Mouse (Mus musculus) layer of hippocampus, adult 9-11 months (tissue): ENCODE results near the gene Tmem151b.

Experiments
- DNase-seq: peaks from one replicate; pipeline ENCODE4 v3.0.0; 2022

The Tmem151b gene

DNA sequence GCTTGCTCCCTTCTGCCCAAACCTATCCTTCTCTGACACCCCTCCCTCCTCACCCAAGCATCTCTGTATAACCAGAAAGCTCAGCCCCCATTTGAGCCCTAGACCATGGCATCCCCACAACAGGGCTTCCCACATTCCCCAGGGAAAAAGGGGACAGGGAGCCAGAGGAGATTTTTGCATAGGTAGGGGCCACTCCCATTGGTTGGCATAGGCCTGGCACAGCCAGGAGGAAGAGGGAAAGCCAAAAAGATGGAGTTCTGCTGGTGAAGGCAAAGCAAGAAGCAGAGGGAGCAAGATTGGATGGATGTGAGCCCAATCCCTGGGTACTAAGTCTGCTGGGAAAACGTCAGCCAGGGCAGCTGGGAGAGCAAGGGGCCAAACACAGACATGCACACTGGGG, 6.4 kb downstream of the Tmem151b start:
- DNase-seq, result no peak

DNA sequence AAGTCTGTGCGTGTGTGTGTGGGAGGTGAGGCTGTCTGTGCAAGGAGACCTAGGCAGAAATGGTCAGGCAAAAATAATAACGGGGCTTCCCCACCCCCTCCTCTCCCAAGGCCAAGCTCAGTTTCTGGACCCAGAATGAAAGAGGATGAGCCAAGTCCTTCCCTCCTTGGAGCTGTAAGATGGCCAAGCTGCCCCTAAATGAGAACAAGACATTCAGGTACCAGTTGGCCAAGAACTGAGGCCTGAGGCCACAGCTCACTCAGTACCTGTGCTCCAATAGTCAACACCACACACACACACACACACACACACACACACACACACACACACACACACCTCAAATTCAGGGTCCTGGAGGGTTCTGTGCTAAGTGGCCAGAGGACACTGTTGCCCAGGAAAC, 6.8 kb downstream of the Tmem151b start:
- DNase-seq, result no peak

GRCm38 (mm10) chr17:45542129-45542528, 7.3 kb downstream of the Tmem151b start:
- no peak for DNase-seq

DNA sequence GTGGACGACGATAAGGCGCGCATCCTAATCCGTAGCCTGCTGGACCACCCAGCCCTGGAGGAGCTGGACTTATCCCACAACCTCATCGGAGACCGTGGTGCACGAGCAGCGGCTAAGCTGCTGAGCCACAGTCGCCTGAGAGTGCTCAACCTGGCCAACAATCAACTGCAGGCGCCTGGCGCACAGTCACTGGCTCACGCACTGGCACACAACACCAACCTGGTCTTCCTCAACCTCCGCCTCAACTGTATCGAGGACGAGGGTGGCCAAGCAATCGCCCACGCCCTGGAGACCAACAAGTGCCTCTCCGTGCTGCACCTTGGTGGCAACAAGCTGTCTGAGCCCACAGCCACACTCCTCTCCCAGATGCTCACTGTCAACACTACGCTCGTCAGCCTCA, 9.8 kb downstream of the Tmem151b start:
- DNase-seq, result no peak

- DNase-seq, result no peak
Observed at GRCm38 (mm10) chr17:45538394-45538793, 11.1 kb downstream of the Tmem151b start.

GRCm38 (mm10) chr17:45536264-45536663, 13.2 kb downstream of the Tmem151b start:
- DNase-seq, result no peak

DNA sequence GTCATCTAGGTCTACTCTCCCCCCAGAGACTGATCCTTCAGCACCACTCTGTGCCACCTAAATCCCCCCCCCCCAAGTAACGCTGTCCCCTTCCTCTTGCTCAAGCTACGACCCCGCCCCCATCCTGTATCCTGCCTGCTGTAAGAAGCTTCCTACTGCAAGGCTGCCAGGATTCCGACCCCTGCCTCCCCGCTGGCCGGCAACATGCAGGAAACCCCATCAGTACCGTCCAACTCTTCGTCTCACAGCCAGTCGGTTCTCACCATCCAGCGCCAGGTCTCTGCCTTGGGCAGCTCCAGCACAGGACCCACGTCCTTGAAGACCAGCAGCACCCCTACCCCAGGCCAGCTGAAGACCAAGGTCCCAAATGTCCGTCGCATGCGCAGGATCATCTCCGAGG, 16.6 kb downstream of the Tmem151b start:
- DNase-seq, result no peak

DNA sequence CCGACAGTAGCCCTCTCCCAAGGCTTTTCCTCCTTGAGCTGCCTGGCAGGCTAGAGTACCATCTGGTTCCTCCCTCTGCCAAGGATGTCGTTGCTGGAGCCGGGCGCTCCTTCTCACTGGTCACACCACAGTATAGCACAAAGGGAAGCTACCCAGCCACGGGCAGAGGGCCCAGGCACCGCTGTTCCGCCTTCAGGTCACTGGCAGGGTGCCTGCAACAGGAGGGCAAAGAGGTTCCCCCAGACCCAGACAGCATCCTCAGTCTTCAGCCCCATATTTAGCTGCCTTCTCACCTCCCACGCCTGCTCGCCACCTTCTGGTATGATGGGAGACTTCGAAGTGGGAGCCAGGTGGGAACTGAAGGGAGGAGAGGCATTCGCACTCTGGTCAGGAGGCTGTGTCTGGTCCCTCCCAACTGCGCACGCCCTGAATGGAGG, 19.1 kb downstream of the Tmem151b start:
- DNase-seq, result peak; percentile 72

GRCm38 (mm10) chr17:45526571-45526970, 22.9 kb downstream of the Tmem151b start:
- DNase-seq, result no peak

DNA sequence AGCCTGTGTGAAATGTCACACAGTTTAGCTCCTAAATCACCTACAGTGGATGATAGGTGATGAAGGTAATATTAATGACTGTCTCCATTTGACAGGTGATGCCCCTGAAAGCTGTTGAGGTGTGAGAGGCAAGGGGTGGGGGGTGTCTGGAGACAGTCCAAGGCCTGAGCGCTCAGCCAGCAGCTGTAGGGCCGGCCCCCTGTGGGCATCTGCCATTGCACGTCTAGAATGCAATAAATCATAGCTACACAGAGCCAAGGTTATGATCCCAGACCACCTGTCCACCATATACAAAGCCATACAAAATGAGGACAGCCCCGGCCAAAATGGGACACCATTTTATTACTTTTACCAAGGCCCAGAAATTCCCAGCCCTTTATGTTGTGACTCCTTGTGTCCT, 24.5 kb downstream of the Tmem151b start:
- DNase-seq, result no peak

DNA sequence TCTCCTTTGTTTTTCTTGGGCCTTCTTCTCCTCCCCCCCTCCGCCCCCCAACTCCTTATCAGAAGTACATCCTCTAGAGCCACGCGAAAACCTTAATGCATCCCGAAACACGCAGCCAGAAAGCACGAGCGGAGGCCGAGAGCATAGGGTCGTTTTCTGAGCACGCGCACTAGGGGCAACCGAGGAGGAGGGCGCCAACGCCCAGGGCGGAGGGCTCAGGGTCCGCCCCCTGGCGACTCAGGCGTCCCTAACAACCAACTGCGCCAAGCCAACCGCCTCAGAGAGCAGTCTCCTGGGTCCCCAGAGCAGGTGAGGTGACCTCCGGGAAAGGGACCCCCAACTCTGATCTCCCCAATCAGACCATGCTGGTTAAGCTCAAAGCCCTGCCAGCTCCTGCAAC, 26.2 kb downstream of the Tmem151b start, which contains the start of gene Tcte1:
Gene Tcte1 (plus strand): TSS at position 172 of the 400 bp plus-strand sequence.
- DNase-seq, result no peak

GRCm38 (mm10) chr17:45520136-45520535, 29.3 kb downstream of the Tmem151b start:
- no peak for DNase-seq

- no peak for DNase-seq
Observed at GRCm38 (mm10) chr17:45518766-45519475, 30.6 kb downstream of the Tmem151b start.

DNA sequence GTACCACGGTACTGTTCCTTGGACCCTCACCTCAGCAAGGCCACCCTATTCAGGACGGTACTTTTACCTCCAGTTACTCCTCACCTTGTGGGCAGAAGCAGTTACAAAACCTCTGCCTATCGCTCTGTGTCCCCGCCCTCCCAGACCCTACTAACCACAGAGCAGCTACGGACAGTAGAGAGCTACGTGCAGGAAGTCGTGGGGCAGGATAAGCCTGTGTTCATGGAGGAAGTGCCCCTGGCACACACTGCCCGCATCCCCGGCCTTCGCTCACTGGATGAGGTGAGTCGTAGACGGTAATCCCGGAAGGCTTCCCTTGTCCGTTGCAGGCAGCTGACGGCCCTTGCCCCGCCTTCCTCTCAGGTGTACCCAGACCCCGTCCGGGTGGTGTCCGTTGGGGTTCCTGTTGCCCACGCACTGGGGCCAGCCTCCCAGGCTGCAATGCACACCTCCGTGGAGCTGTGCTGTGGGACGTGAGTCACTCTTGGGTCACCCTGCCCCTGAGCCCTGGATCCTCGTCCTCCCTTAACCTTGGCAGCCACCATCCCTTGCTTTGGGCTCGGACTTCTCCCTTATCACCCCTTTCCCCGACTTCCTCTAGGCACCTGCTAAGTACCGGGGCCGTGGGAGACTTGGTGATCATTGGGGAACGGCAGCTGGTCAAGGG, 31.8 kb downstream of the Tmem151b start:
- DNase-seq, result no peak

GRCm38 (mm10) chr17:45517135-45517534, 32.3 kb downstream of the Tmem151b start:
- DNase-seq, result no peak

DNA sequence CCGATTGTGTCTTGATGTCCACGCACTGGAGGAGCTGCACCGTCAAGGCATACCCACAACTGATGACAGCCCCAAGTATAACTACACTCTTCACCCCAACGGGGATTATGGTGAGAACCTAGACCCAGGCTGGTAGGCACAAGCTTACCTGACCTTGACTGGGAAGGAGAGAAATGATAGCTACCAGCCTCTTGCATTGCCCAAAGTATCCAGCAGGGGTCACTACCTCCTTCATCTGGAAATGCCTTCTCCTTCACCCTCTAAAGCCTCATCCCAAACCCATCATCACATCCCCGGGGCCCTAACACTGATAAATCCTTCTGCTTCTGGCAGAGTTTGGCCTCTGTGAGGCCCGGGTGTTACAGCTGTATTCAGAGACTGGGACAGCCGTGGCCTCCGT, 33.0 kb downstream of the Tmem151b start:
- peak; percentile 56 for DNase-seq

GRCm38 (mm10) chr17:45515806-45516205, 33.7 kb downstream of the Tmem151b start:
- DNase-seq, result no peak

GRCm38 (mm10) chr17:45515204-45515726, 34.2 kb downstream of the Tmem151b start:
- no peak for DNase-seq

GRCm38 (mm10) chr17:45511757-45512156, 37.7 kb downstream of the Tmem151b start:
- no peak for DNase-seq

- no peak for DNase-seq
Observed at GRCm38 (mm10) chr17:45510871-45511270, 38.6 kb downstream of the Tmem151b start.

- DNase-seq, result peak; percentile 91
Observed at GRCm38 (mm10) chr17:45506700-45507189, 42.7 kb downstream of the Tmem151b start, which contains the start of gene Aars2. Aars2 (plus strand) TSS chr17:45506841.

- DNase-seq, result no peak
Observed at GRCm38 (mm10) chr17:45505941-45506465, 43.5 kb downstream of the Tmem151b start.

- DNase-seq, result no peak
Observed at GRCm38 (mm10) chr17:45503301-45503973, 46.0 kb downstream of the Tmem151b start.
